Mouse (Mus musculus) forebrain, embryonic 11.5 days (tissue): Measurements from ENCODE around the gene 2010003K11Rik. TPM values are rescaled to one million over a fixed set of nuclear protein-coding genes. Genes with fewer than 3 reads are reported as not detected.

Experiments used
- polyA plus RNA-seq: library from polyadenylated mRNA; unstranded; fragments of >200 nt; fragmentation: Nextera tagmentation; extraction: Ambion mirVana; gene quantifications from 2 replicates; pipeline ENCODE4 v1.2.1, GENCODE M21; 2014

Gene 2010003K11Rik
- polyA plus RNA-seq, 1 experiment from 2014 or later, result not detected

Other genes with a start within 250 kb of the 2010003K11Rik start
- 3.3 and 4.2 TPM in 2 replicates for gene Ssh3, start 229.4 kb downstream of the 2010003K11Rik start, polyA plus RNA-seq
- 9.5 and 12.1 TPM in 2 replicates for gene Ankrd13d, start 215.4 kb downstream of the 2010003K11Rik start, polyA plus RNA-seq
- 18.1 and 19.7 TPM in 2 replicates for gene Grk2, start 192.4 kb downstream of the 2010003K11Rik start, polyA plus RNA-seq
- 57.9 and 60.8 TPM in 2 replicates for gene Kdm2a, start 100.3 kb downstream of the 2010003K11Rik start, polyA plus RNA-seq
- gene Rhod, start 59.2 kb downstream of the 2010003K11Rik start, polyA plus RNA-seq, result 10.9 and 13.4 TPM in 2 replicates
- 1.1 and 1.7 TPM in 2 replicates for gene Syt12, start 21.1 kb downstream of the 2010003K11Rik start, polyA plus RNA-seq
- gene Pcx, start 11.9 kb upstream of the 2010003K11Rik start, polyA plus RNA-seq, result 18.5 and 19.3 TPM in 2 replicates
- gene Lrfn4, start 117.1 kb upstream of the 2010003K11Rik start, polyA plus RNA-seq, result 8.5 and 12.0 TPM in 2 replicates
- gene Rce1, start 127.1 kb upstream of the 2010003K11Rik start, polyA plus RNA-seq, result 60.1 and 67.2 TPM in 2 replicates
- gene Gm960, start 200.1 kb upstream of the 2010003K11Rik start, polyA plus RNA-seq, result 4.6 and 4.9 TPM in 2 replicates
- gene Sptbn2, start 212.6 kb upstream of the 2010003K11Rik start, polyA plus RNA-seq, result 15.2 and 16.7 TPM in 2 replicates